Mouse (Mus musculus): ENCODE data around the gene Farp1.

GRCm38 (mm10) chr14:121192394-121192793 lies 157.4 kb downstream of the Farp1 start:
- TF ChIP-seq CHD2 (IDR thresholded peaks at IDR 0.05; ENCODE audit: low read depth, low read length) (no peak), ZNF384 (IDR thresholded peaks at IDR 0.05; ENCODE audit: low read depth, low read length) (no peak), MAFK (IDR thresholded peaks at IDR 0.05; ENCODE audit: insufficient read depth, low read depth, low read length) (no peak), HCFC1 (IDR thresholded peaks at IDR 0.05; ENCODE audit: borderline replicate concordance, insufficient read depth, low read length) (no peak)

All from ES-E14 (cell line).